Mouse (Mus musculus) neural tube, embryonic 11.5 days (tissue): ENCODE results near the gene Mrps17. TPM values are rescaled to one million over a fixed set of nuclear protein-coding genes. Genes with fewer than 3 reads are reported as not detected.

ENCODE experiments used
- ATAC-seq: fragments of 200-750 bp; cut with Nextera tagmentation; 2 replicates; pipeline ENCODE4 v1.8.0; 2017; ENCODE audit warnings: moderate number of reproducible peaks, mild to moderate bottlenecking, moderate TSS enrichment, moderate library complexity; ENCODE audit not compliant: insufficient read depth, low FRiP score, low TSS enrichment
- DNase-seq: peaks from one replicate; pipeline ENCODE4 v3.0.0-alpha.2; 2015; ENCODE audit warnings: low spot score
- H3K27ac ChIP-seq: fragments of 300-500 bp; sonication (generic); 2 replicates; pipeline ENCODE4 v1.5.1; 2014; ENCODE audit warnings: low read depth, mild to moderate bottlenecking, low read length
- H3K27me3 ChIP-seq: fragments of 300-500 bp; sonication (generic); 2 replicates; pipeline ENCODE4 v1.6.1; 2014; ENCODE audit warnings: mild to moderate bottlenecking, low read length, mixed read lengths; ENCODE audit not compliant: control insufficient read depth, insufficient read depth
- H3K36me3 ChIP-seq: fragments of 300-500 bp; sonication (generic); 2 replicates; pipeline ENCODE4 v1.6.1; 2014; ENCODE audit warnings: mild to moderate bottlenecking, low read length, moderate library complexity, mixed read lengths; ENCODE audit not compliant: control insufficient read depth, insufficient read depth
- H3K4me1 ChIP-seq: fragments of 300-500 bp; sonication (generic); 2 replicates; pipeline ENCODE4 v1.6.1; 2014; ENCODE audit warnings: low read length, mixed read lengths; ENCODE audit not compliant: control insufficient read depth, insufficient read depth
- H3K4me2 ChIP-seq: fragments of 300-500 bp; sonication (generic); 2 replicates; pipeline ENCODE4 v1.6.1; 2014; ENCODE audit warnings: low read depth, mild to moderate bottlenecking, moderate library complexity
- H3K4me3 ChIP-seq: fragments of 300-500 bp; sonication (generic); 2 replicates; pipeline ENCODE4 v1.5.1; 2014; ENCODE audit warnings: low read depth, low read length
- H3K9ac ChIP-seq: fragments of 300-500 bp; sonication (generic); 2 replicates; pipeline ENCODE4 v1.6.1; 2014; ENCODE audit warnings: mild to moderate bottlenecking, low read length
- H3K9me3 ChIP-seq: fragments of 300-500 bp; sonication (generic); 2 replicates; pipeline ENCODE4 v1.6.1; 2016; ENCODE audit warnings: low read length; ENCODE audit not compliant: control insufficient read depth
- WGBS: fragments of 180-500 bp; shearing (Covaris S2); extraction: QIAGEN DNeasy Blood & Tissue Kit; methylation state at CpG from one replicate; pipeline ENCODE4 v1.1.7; 2014; 5-methylcytosine and 5-hydroxymethylcytosine counted together
- polyA plus RNA-seq: library from polyadenylated mRNA; unstranded; fragments of >200 nt; fragmentation: Nextera tagmentation; extraction: Ambion mirVana; gene quantifications from 2 replicates; pipeline ENCODE4 v1.2.1, GENCODE M21; 2014

Mrps17 gene
- polyA plus RNA-seq, 1 experiment from 2014 or later = 160 TPM

GRCm38 (mm10) chr5:129759929-129760480 is 44.7 kb downstream of the Mrps17 start:
- no peak for DNase-seq
- no peak overlapping the region for H3K27ac ChIP-seq
- WGBS = 93% methylated on average over 13 of the region's 13 CpGs

GRCm38 (mm10) chr5:129761865-129762540 is 46.7 kb downstream of the Mrps17 start:
- H3K27me3 ChIP-seq = no peaks in the 10 kb centered on the region
- WGBS = 65% methylated on average over 18 of the region's 18 CpGs
- H3K4me2 ChIP-seq = no peak overlapping the region
- DNase-seq (peak; percentile 28), ATAC-seq (no peak)
- no peak overlapping the region for H3K4me3 ChIP-seq
- no peaks in the 10 kb centered on the region for H3K9me3 ChIP-seq
- H3K36me3 ChIP-seq = no peaks in the 10 kb centered on the region; the same call in 1 of the 2 replicates
- no peak overlapping the region for H3K9ac ChIP-seq
- 0 out of 2 replicates have a peak overlapping the region, but pooled peaks have one; percentile 3 for H3K27ac ChIP-seq
- H3K4me1 ChIP-seq = no peaks in the 10 kb centered on the region

More at GRCm38 (mm10) chr5:129759929-129760480, 44.7 kb downstream of the Mrps17 start:
- H3K4me1 ChIP-seq = no peaks in the 10 kb centered on the region
- H3K4me2 ChIP-seq = no peak overlapping the region
- H3K36me3 ChIP-seq = no peaks in the 10 kb centered on the region; the same call in none of the 2 replicates
- no peak overlapping the region for H3K4me3 ChIP-seq
- H3K27me3 ChIP-seq = no peaks in the 10 kb centered on the region
- ATAC-seq = no peak
- no peak overlapping the region for H3K9ac ChIP-seq
- H3K9me3 ChIP-seq = no peaks in the 10 kb centered on the region

GRCm38 (mm10) chr5:129770443-129771355 is 55.4 kb downstream of the Mrps17 start:
- no peaks in the 10 kb centered on the region for H3K27me3 ChIP-seq
- DNase-seq = no peak
- ATAC-seq = no peak
- H3K36me3 ChIP-seq = no peaks in the 10 kb centered on the region
- no peaks in the 10 kb centered on the region for H3K9me3 ChIP-seq
- H3K4me1 ChIP-seq = no peaks in the 10 kb centered on the region
- no peak overlapping the region for H3K4me3 ChIP-seq
- 90% methylated on average over 23 of the region's 23 CpGs for WGBS
- H3K4me2 ChIP-seq = no peak overlapping the region
- H3K9ac ChIP-seq = no peak overlapping the region
- no peak overlapping the region for H3K27ac ChIP-seq

Other genes starting within 250 kb of the Mrps17 start
- gene Sfswap, start 214.3 kb upstream of the Mrps17 start, polyA plus RNA-seq = 48.2 and 49.1 TPM in 2 replicates
- gene Mmp17, start 131.3 kb upstream of the Mrps17 start, polyA plus RNA-seq = 3.5 and 3.8 TPM in 2 replicates
- gene Zfp11, start 45.4 kb upstream of the Mrps17 start, polyA plus RNA-seq = 7.3 and 8.2 TPM in 2 replicates
- gene Sept14, start 7.0 kb upstream of the Mrps17 start, polyA plus RNA-seq = not detected in 2 replicates
- 73.7 and 73.8 TPM in 2 replicates for gene Nipsnap2, start 9.6 kb downstream of the Mrps17 start, polyA plus RNA-seq
- gene Psph, start 72.0 kb downstream of the Mrps17 start, polyA plus RNA-seq = 37.5 and 37.8 TPM in 2 replicates
- 44.0 and 48.5 TPM in 2 replicates for gene Sumf2, start 131.5 kb downstream of the Mrps17 start, polyA plus RNA-seq
- 988 and 1,013 TPM in 2 replicates for gene Chchd2, start 172.0 kb downstream of the Mrps17 start, polyA plus RNA-seq
- gene Zbed5, start 180.2 kb downstream of the Mrps17 start, polyA plus RNA-seq = 8.8 and 10.0 TPM in 2 replicates
- 0.24 TPM in 1 of 2 replicates, not detected in the other for gene Phkg1, start 183.1 kb downstream of the Mrps17 start, polyA plus RNA-seq
- 2.3 and 2.9 TPM in 2 replicates for gene Nupr1l, start 193.0 kb downstream of the Mrps17 start, polyA plus RNA-seq
- gene Vkorc1l1, start 226.5 kb downstream of the Mrps17 start, polyA plus RNA-seq = 31.3 and 32.2 TPM in 2 replicates